Mouse (Mus musculus): ENCODE data around the gene Spns2. TPM values are rescaled to one million over a fixed set of nuclear protein-coding genes. Genes with fewer than 3 reads are reported as not detected.
A peak's percentile ranks its signal among the peaks of the same experiment; 100 is the strongest.
"Not testable (repeated sequence)": the region's sequence is repeated elsewhere in the genome, so short reads cannot be mapped to it uniquely, and the experiment has no call there.

Spns2 gene
- polyA plus RNA-seq, 1 experiment from 2014 or later = 4.3 TPM

DNA sequence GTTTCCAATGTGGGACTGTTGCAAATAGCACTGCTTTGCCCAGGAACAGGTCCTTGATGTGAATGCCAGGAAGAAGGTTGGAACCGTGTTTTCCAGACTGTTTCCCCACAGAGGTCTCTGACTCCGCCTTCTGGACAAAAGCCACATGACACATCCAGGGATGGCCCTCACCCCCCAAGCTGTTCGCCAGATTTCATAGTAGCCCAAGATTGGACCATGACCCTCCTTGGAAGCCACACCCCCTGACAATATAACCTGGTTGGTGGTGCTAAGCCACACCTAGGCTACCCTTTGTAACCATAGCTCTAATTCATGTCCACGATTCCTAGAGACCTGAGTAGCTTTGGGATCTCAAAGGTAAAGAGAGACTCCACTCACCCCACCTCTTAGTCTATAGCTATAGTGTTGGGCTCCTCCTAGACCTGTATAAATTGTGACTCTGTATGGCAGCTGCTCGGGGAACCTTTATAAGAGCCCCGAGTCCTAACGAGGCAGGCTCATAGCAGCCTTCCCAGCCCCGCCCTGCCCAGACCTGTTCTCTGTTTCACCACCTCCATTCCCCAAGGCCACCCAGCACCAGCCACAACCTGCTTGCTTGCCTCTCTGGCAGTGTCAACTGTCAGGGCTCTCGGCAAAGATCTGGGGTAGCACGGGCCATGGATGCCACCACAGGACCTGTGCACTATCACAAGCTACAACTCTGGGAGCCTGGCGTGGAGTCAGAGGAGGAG, 54.6 kb downstream of the Spns2 start, which contains the start of gene Ggt6:
Gene Ggt6, plus strand, starts transcription at position 564 of the 731 bp plus-strand sequence.
- H3K4me1 ChIP-seq (replicated peaks; ENCODE audit: control insufficient read depth, insufficient read depth, low read length) = 0 out of 2 replicates have a peak, but pooled peaks cover 6% of the 10 kb centered on the region
- DNase-seq (ENCODE audit: low spot score) = peak; percentile 68
- H3K9me3 ChIP-seq (ENCODE audit: control insufficient read depth, low read length) = no peaks in the 10 kb centered on the region
- no peaks in the 10 kb centered on the region for H3K36me3 ChIP-seq (ENCODE audit: control insufficient read depth, insufficient read depth, low read length)
- peak within 1 kb of the TSS; percentile 54; the same call in 1 of the 2 replicates for H3K27ac ChIP-seq (ENCODE audit: low read depth)
- 60% methylated on average over 11 of the region's 11 CpGs for WGBS
- peak; percentile 92 for ATAC-seq (replicated peaks; ENCODE audit: low FRiP score, low TSS enrichment, low read depth)
- peak within 1 kb of the TSS; percentile 33 for H3K4me2 ChIP-seq (ENCODE audit: low read length)
- no peaks in the 10 kb centered on the region for H3K27me3 ChIP-seq (replicated peaks; ENCODE audit: control insufficient read depth, insufficient read depth, low read length)
- H3K4me3 ChIP-seq (ENCODE audit: low read depth, low read length) = no peak within 1 kb of the TSS
- no peak within 1 kb of the TSS for H3K9ac ChIP-seq (ENCODE audit: low read length)

DNA sequence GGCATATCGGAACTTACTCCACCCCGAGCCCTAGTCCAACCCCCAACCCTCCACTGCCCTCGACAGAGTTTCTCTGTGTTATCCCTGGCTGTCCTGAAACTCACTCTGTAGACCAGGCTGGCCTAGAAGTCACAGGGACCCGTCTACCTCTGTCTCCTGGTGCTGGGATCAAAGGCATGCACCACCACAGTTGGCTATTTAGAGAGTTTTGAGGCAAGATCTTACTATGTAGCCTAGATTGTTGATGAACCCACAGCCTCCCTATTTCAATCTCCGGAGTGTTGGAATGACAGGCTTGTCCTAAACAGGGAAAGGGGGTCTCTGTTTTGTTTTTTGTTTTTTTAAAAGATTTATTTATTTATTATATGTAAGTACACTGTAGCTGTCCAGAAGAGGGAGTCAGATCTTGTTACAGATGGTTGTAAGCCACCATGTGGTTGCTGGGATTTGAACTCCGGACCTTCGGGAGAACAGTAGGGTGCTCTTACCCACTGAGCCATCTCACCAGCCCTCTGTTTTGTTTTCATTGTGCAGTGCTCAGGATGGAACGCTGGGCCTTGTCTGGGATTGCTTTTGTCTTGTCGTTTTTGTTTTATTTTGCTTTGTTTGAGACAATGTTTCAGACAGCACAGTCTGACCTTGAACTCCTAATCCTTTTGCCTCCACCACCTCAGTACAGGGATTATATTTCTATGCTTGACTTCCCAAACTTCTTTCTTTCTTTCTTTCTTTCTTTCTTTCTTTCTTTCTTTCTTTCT, 59.2 kb downstream of the Spns2 start:
- H3K27me3 ChIP-seq (replicated peaks; ENCODE audit: control insufficient read depth, insufficient read depth, low read length); ATAC-seq (replicated peaks; ENCODE audit: low FRiP score, low TSS enrichment, low read depth); H3K4me3 ChIP-seq (ENCODE audit: low read depth, low read length); DNase-seq (ENCODE audit: low spot score); H3K9me3 ChIP-seq (ENCODE audit: control insufficient read depth, low read length); H3K4me1 ChIP-seq (replicated peaks; ENCODE audit: control insufficient read depth, insufficient read depth, low read length); H3K27ac ChIP-seq (ENCODE audit: low read depth); H3K36me3 ChIP-seq (ENCODE audit: control insufficient read depth, insufficient read depth, low read length); H3K4me2 ChIP-seq (ENCODE audit: low read length); H3K9ac ChIP-seq (ENCODE audit: low read length): not testable (repeated sequence)
- WGBS = 69% methylated on average over 9 of the region's 9 CpGs

DNA sequence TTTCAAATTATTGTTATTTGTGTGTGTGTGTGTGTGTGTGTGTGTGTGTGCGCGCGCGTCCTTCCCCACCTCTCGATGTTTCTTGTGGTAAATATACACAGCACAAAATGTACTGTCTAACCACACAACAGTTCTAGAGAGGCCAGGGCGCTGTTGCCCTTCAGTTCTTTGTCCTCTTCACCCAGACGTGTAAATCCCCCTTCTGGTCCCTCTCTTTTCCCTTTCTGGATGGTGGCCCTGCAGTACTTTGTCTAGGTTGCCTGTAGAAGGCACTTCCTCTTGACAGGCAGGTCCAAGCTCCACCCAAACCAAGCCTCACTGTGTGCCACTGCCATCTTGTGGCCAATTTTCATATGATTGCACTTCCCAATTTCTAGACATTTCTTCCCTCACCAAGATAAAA, 60.4 kb downstream of the Spns2 start:
- Histone ChIP-seq H3K27ac (ENCODE audit: low read depth) (no peak overlapping the region), H3K9ac (ENCODE audit: low read length) (no peak overlapping the region), H3K4me1 (replicated peaks; ENCODE audit: control insufficient read depth, insufficient read depth, low read length) (no peaks in the 10 kb centered on the region), H3K4me3 (ENCODE audit: low read depth, low read length) (no peak overlapping the region), H3K27me3 (replicated peaks; ENCODE audit: control insufficient read depth, insufficient read depth, low read length) (no peaks in the 10 kb centered on the region), H3K9me3 (ENCODE audit: control insufficient read depth, low read length) (0 out of 2 replicates have a peak, but pooled peaks cover 2% of the 10 kb centered on the region), H3K36me3 (ENCODE audit: control insufficient read depth, insufficient read depth, low read length) (no peaks in the 10 kb centered on the region), H3K4me2 (ENCODE audit: low read length) (peak overlapping the region; percentile 25; the same call in 1 of the 2 replicates)
- ATAC-seq (replicated peaks; ENCODE audit: low FRiP score, low TSS enrichment, low read depth) (peak; percentile 80), DNase-seq (ENCODE audit: low spot score) (peak; percentile 85)
- 53% methylated on average over 7 of the region's 7 CpGs for WGBS

DNA sequence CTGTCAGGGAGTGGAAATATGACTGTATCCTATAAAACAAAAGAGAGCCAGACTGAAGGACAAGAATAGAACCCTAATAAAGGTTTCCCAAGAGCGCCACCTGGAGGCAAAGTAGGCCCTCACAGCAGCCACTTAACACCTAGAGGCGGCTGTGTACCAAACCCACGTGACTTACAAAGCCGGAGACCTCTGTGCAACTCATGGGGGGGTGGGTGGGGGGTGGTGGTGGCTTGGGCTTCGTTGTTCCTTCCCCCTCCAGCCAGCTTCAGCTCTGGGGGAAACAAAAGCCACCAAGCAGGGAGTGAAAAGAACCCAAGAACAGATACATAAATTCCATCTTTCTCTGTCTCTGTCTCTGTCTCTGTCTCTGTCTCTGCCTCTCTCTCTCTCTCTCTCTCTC, 61.0 kb downstream of the Spns2 start:
- peak; percentile 76 for DNase-seq (ENCODE audit: low spot score)
- 4% methylated on average over 5 of the region's 5 CpGs for WGBS
- no peak overlapping the region for H3K27ac ChIP-seq (ENCODE audit: low read depth)

DNA sequence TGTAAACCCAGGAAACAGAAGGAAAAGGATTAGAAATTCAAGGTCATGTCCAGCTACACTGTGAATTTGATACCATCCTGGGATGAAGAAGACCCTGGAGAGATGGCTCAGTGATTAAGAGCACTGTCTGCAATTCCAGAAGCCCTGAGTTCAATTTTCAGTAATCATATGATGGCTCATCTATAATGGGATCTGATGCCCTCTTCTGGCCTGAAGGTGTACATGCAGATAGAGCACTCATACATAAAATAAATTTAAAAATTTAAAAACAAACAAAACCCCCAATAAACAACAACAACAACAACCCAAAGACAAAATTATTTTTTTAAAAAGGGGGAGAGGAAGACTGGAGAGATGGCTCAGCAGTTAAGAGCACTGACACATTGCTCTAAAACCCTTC, 62.8 kb downstream of the Spns2 start:
- ATAC-seq (replicated peaks; ENCODE audit: low FRiP score, low TSS enrichment, low read depth) (no peak), DNase-seq (ENCODE audit: low spot score) (no peak)
- H3K4me1 ChIP-seq (replicated peaks; ENCODE audit: control insufficient read depth, insufficient read depth, low read length) = no peaks in the 10 kb centered on the region
- no peak overlapping the region for H3K27ac ChIP-seq (ENCODE audit: low read depth)
- H3K9ac ChIP-seq (ENCODE audit: low read length) = no peak overlapping the region
- H3K9me3 ChIP-seq (ENCODE audit: control insufficient read depth, low read length) = 0 out of 2 replicates have a peak, but pooled peaks cover 2% of the 10 kb centered on the region
- H3K4me2 ChIP-seq (ENCODE audit: low read length) = no peak overlapping the region
- H3K27me3 ChIP-seq (replicated peaks; ENCODE audit: control insufficient read depth, insufficient read depth, low read length) = no peaks in the 10 kb centered on the region
- H3K36me3 ChIP-seq (ENCODE audit: control insufficient read depth, insufficient read depth, low read length) = no peaks in the 10 kb centered on the region
- H3K4me3 ChIP-seq (ENCODE audit: low read depth, low read length) = no peak overlapping the region

More for the DNA sequence above, 61.0 kb downstream of the Spns2 start:
- Histone ChIP-seq H3K27me3 (replicated peaks; ENCODE audit: control insufficient read depth, insufficient read depth, low read length) (no peaks in the 10 kb centered on the region), H3K4me3 (ENCODE audit: low read depth, low read length) (no peak overlapping the region), H3K4me2 (ENCODE audit: low read length) (no peak overlapping the region), H3K9me3 (ENCODE audit: control insufficient read depth, low read length) (0 out of 2 replicates have a peak, but pooled peaks cover 2% of the 10 kb centered on the region), H3K36me3 (ENCODE audit: control insufficient read depth, insufficient read depth, low read length) (no peaks in the 10 kb centered on the region), H3K9ac (ENCODE audit: low read length) (no peak overlapping the region), H3K4me1 (replicated peaks; ENCODE audit: control insufficient read depth, insufficient read depth, low read length) (no peaks in the 10 kb centered on the region)
- ATAC-seq (replicated peaks; ENCODE audit: low FRiP score, low TSS enrichment, low read depth) = 0 out of 2 replicates have a peak, but pooled peaks have one; percentile 44

DNA sequence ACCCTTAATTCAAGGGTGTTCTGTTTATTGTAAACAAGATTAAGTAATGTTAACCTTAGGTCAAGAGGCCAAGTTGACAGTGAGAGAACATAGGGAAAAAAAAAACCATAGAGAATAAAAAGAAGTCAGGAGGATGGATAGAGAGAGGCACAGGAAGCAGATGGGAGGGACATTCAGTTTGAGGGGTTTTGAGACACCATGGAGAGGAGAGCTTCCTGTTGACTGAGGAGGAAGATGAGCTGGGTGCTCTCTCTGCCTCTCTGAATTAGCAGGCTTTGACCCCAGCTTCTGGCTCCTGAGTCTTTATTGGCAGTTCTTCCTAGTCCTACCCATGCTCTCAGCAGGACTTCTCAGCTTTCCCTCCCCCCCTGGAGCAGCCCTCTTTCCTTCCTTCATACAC, 64.5 kb downstream of the Spns2 start:
- Histone ChIP-seq H3K27me3 (replicated peaks; ENCODE audit: control insufficient read depth, insufficient read depth, low read length) (no peaks in the 10 kb centered on the region), H3K9ac (ENCODE audit: low read length) (no peak overlapping the region), H3K36me3 (ENCODE audit: control insufficient read depth, insufficient read depth, low read length) (no peaks in the 10 kb centered on the region), H3K4me2 (ENCODE audit: low read length) (no peak overlapping the region), H3K4me1 (replicated peaks; ENCODE audit: control insufficient read depth, insufficient read depth, low read length) (no peaks in the 10 kb centered on the region), H3K4me3 (ENCODE audit: low read depth, low read length) (no peak overlapping the region), H3K27ac (ENCODE audit: low read depth) (no peak overlapping the region), H3K9me3 (ENCODE audit: control insufficient read depth, low read length) (0 out of 2 replicates have a peak, but pooled peaks cover 2% of the 10 kb centered on the region)
- ATAC-seq (replicated peaks; ENCODE audit: low FRiP score, low TSS enrichment, low read depth) (no peak), DNase-seq (ENCODE audit: low spot score) (no peak)

DNA sequence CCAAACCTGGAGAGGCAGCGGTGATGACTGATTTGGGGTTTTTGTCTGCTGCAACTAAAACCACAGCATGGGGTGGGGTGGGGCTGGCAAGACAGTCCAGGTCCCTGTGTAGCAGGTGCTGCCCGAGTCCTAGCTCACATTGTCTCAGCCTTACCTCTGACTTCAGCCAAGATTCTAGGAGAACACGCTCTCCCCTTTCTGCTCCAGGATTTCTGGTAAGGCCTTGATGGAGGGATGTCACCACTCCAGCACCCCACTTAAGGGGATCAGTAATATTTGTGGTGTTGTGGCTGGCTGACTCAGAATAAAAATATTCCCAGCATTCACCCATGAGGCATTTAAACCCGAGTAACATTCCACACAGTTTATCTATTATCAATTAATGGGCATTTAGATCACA, 66.0 kb downstream of the Spns2 start:
- no peaks in the 10 kb centered on the region for H3K36me3 ChIP-seq (ENCODE audit: control insufficient read depth, insufficient read depth, low read length)

DNA sequence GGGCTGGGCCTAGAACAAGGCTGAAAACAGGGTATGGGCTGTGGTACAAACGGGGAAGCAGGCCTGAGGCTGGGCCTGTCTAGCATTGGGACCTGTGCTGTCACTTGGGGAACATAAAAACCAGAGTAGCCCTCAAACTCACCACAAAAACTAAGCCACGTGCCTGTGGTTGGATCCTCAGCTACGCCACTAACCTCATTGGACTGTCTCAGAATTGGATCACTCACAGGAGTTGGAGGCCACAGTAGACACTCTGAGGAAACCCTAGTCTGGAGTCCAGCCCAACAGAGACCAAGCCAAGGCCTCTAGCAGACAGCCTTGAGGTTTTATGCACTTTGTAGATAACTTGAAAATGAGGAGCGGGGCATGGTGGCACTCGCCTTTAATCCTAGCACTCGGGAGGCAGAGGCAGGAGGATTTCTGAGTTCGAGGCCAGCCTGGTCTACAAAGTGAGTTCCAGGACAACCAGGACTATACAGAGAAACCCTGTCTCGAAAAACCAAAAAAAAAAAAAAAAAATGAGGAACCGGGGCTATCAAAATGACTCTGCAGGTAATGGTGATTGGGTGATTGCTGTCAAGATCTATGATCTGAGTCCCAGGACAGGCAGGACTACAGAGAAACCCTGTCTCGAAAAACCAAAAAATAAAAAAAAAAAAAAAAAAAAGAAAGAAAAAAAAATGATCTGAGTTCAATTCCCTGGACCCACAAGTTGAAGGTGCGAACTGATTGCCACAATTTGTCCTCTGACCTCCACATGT, 68.0 kb downstream of the Spns2 start:
- H3K36me3 ChIP-seq (ENCODE audit: control insufficient read depth, insufficient read depth, low read length) = no peaks in the 10 kb centered on the region
- H3K4me3 ChIP-seq (ENCODE audit: low read depth, low read length) = no peak overlapping the region
- no peak overlapping the region for H3K27ac ChIP-seq (ENCODE audit: low read depth)
- H3K4me2 ChIP-seq (ENCODE audit: low read length) = no peak overlapping the region
- H3K9me3 ChIP-seq (ENCODE audit: control insufficient read depth, low read length) = no peaks in the 10 kb centered on the region
- ATAC-seq (replicated peaks; ENCODE audit: low FRiP score, low TSS enrichment, low read depth) = no peak
- DNase-seq (ENCODE audit: low spot score) = no peak
- H3K27me3 ChIP-seq (replicated peaks; ENCODE audit: control insufficient read depth, insufficient read depth, low read length) = no peaks in the 10 kb centered on the region
- H3K4me1 ChIP-seq (replicated peaks; ENCODE audit: control insufficient read depth, insufficient read depth, low read length) = no peaks in the 10 kb centered on the region
- WGBS = 90% methylated on average over 11 of the region's 11 CpGs
- H3K9ac ChIP-seq (ENCODE audit: low read length) = no peak overlapping the region

More for the DNA sequence above, 66.0 kb downstream of the Spns2 start:
- Histone ChIP-seq H3K9me3 (ENCODE audit: control insufficient read depth, low read length) (0 out of 2 replicates have a peak, but pooled peaks cover 2% of the 10 kb centered on the region), H3K27ac (ENCODE audit: low read depth) (no peak overlapping the region), H3K27me3 (replicated peaks; ENCODE audit: control insufficient read depth, insufficient read depth, low read length) (no peaks in the 10 kb centered on the region), H3K9ac (ENCODE audit: low read length) (no peak overlapping the region), H3K4me2 (ENCODE audit: low read length) (no peak overlapping the region), H3K4me1 (replicated peaks; ENCODE audit: control insufficient read depth, insufficient read depth, low read length) (no peaks in the 10 kb centered on the region), H3K4me3 (ENCODE audit: low read depth, low read length) (no peak overlapping the region)
- ATAC-seq (replicated peaks; ENCODE audit: low FRiP score, low TSS enrichment, low read depth) (no peak), DNase-seq (ENCODE audit: low spot score) (no peak)
- 75% methylated on average over 4 of the region's 4 CpGs for WGBS
